Mouse (Mus musculus): ENCODE measurements at regions not wholly inside any gene's neighbourhood (a gene's known extent, or its start where the extent isn't known, plus 50 kb on each side); places are given as distances from the start of the nearest gene placed in this dataset.

GRCm38 (mm10) chr8:103273476-103273875 lies 488.0 kb upstream of the Cdh11 start:
- 0 out of 2 replicates have a peak, but pooled peaks cover 4% of the 10 kb centered on the region for H3K4me1 ChIP-seq (replicated peaks; ENCODE audit: control insufficient read depth, insufficient read depth, low read length)
- 0 out of 2 replicates have a peak, but pooled peaks cover 3% of the 10 kb centered on the region for H3K27me3 ChIP-seq (ENCODE audit: control insufficient read depth, insufficient read depth, low read length)
- no peaks in the 10 kb centered on the region for H3K36me3 ChIP-seq (replicated peaks; ENCODE audit: control insufficient read depth, insufficient read depth)
- 92% methylated on average over 2 of the region's 2 CpGs for WGBS
- H3K4me2 ChIP-seq (replicated peaks) = no peak overlapping the region
- H3K9ac ChIP-seq = no peak overlapping the region
- H3K27ac ChIP-seq = peak overlapping the region; percentile 34; the same call in 1 of the 2 replicates
- no peak for ATAC-seq (ENCODE audit: low FRiP score)
- H3K9me3 ChIP-seq (ENCODE audit: control insufficient read depth, low read length) = no peaks in the 10 kb centered on the region
- DNase-seq (ENCODE audit: low spot score) = no peak
- H3K4me3 ChIP-seq (replicated peaks; ENCODE audit: low read length) = no peak overlapping the region

- no peak overlapping the region for H3K4me2 ChIP-seq (replicated peaks)
- H3K27ac ChIP-seq = no peak overlapping the region
- ATAC-seq (ENCODE audit: low FRiP score) (no peak), DNase-seq (ENCODE audit: low spot score) (no peak)
- H3K36me3 ChIP-seq (replicated peaks; ENCODE audit: control insufficient read depth, insufficient read depth) = no peaks in the 10 kb centered on the region
- H3K9ac ChIP-seq = no peak overlapping the region
- H3K27me3 ChIP-seq (ENCODE audit: control insufficient read depth, insufficient read depth, low read length) = no peaks in the 10 kb centered on the region
- 52% methylated on average over 1 of the region's 1 CpGs for WGBS
- no peak overlapping the region for H3K4me3 ChIP-seq (replicated peaks; ENCODE audit: low read length)
- H3K9me3 ChIP-seq (ENCODE audit: control insufficient read depth, low read length) = no peaks in the 10 kb centered on the region
- H3K4me1 ChIP-seq (replicated peaks; ENCODE audit: control insufficient read depth, insufficient read depth, low read length) = no peaks in the 10 kb centered on the region
Observed at GRCm38 (mm10) chr8:103281801-103282200, 496.4 kb upstream of the Cdh11 start.

GRCm38 (mm10) chr8:103288561-103288974 lies 503.1 kb upstream of the Cdh11 start:
- Histone ChIP-seq H3K4me2 (replicated peaks) (peak overlapping the region; percentile 15; the same call in 1 of the 2 replicates), H3K4me1 (replicated peaks; ENCODE audit: control insufficient read depth, insufficient read depth, low read length) (peaks cover 8% of the 10 kb centered on the region; the same call in 1 of the 2 replicates), H3K27ac (no peak overlapping the region), H3K9me3 (ENCODE audit: control insufficient read depth, low read length) (no peaks in the 10 kb centered on the region), H3K4me3 (replicated peaks; ENCODE audit: low read length) (no peak overlapping the region), H3K36me3 (replicated peaks; ENCODE audit: control insufficient read depth, insufficient read depth) (no peaks in the 10 kb centered on the region), H3K27me3 (ENCODE audit: control insufficient read depth, insufficient read depth, low read length) (peaks cover 8% of the 10 kb centered on the region), H3K9ac (no peak overlapping the region)
- WGBS = 24% methylated on average over 12 of the region's 12 CpGs
- DNase-seq (ENCODE audit: low spot score) (peak; percentile 55), ATAC-seq (ENCODE audit: low FRiP score) (no peak)

- no peak overlapping the region for H3K27ac ChIP-seq
- no peak overlapping the region for H3K4me2 ChIP-seq (replicated peaks)
- peaks cover 8% of the 10 kb centered on the region for H3K27me3 ChIP-seq (ENCODE audit: control insufficient read depth, insufficient read depth, low read length)
- H3K9ac ChIP-seq = no peak overlapping the region
- peaks cover 8% of the 10 kb centered on the region; the same call in 1 of the 2 replicates for H3K4me1 ChIP-seq (replicated peaks; ENCODE audit: control insufficient read depth, insufficient read depth, low read length)
- no peaks in the 10 kb centered on the region for H3K36me3 ChIP-seq (replicated peaks; ENCODE audit: control insufficient read depth, insufficient read depth)
- no peak overlapping the region for H3K4me3 ChIP-seq (replicated peaks; ENCODE audit: low read length)
- DNase-seq (ENCODE audit: low spot score) (no peak), ATAC-seq (ENCODE audit: low FRiP score) (no peak)
- H3K9me3 ChIP-seq (ENCODE audit: control insufficient read depth, low read length) = no peaks in the 10 kb centered on the region
- 57% methylated on average over 2 of the region's 2 CpGs for WGBS
Observed at GRCm38 (mm10) chr8:103292896-103293295, 507.5 kb upstream of the Cdh11 start.

- DNase-seq (ENCODE audit: low spot score) (no peak), ATAC-seq (ENCODE audit: low FRiP score) (no peak)
- 57% methylated on average over 1 of the region's 1 CpGs for WGBS
- H3K27me3 ChIP-seq (ENCODE audit: control insufficient read depth, insufficient read depth, low read length) = no peaks in the 10 kb centered on the region
- H3K9ac ChIP-seq = no peak overlapping the region
- H3K27ac ChIP-seq = no peak overlapping the region
- H3K4me3 ChIP-seq (replicated peaks; ENCODE audit: low read length) = no peak overlapping the region
- H3K4me1 ChIP-seq (replicated peaks; ENCODE audit: control insufficient read depth, insufficient read depth, low read length) = no peaks in the 10 kb centered on the region
- no peak overlapping the region for H3K4me2 ChIP-seq (replicated peaks)
- H3K36me3 ChIP-seq (replicated peaks; ENCODE audit: control insufficient read depth, insufficient read depth) = no peaks in the 10 kb centered on the region
- H3K9me3 ChIP-seq (ENCODE audit: control insufficient read depth, low read length) = no peaks in the 10 kb centered on the region
Observed at GRCm38 (mm10) chr8:103306476-103307183, 521.2 kb upstream of the Cdh11 start.

GRCm38 (mm10) chr8:103313576-103313975 lies 528.1 kb upstream of the Cdh11 start:
- ATAC-seq (ENCODE audit: low FRiP score) = no peak
- H3K27me3 ChIP-seq (ENCODE audit: control insufficient read depth, insufficient read depth, low read length) = 0 out of 2 replicates have a peak, but pooled peaks cover 9% of the 10 kb centered on the region
- WGBS = 36% methylated on average over 1 of the region's 1 CpGs
- H3K9ac ChIP-seq = no peak overlapping the region
- no peak for DNase-seq (ENCODE audit: low spot score)
- no peak overlapping the region for H3K4me2 ChIP-seq (replicated peaks)
- H3K27ac ChIP-seq = no peak overlapping the region
- H3K4me3 ChIP-seq (replicated peaks; ENCODE audit: low read length) = no peak overlapping the region
- no peaks in the 10 kb centered on the region for H3K9me3 ChIP-seq (ENCODE audit: control insufficient read depth, low read length)
- H3K4me1 ChIP-seq (replicated peaks; ENCODE audit: control insufficient read depth, insufficient read depth, low read length) = no peaks in the 10 kb centered on the region
- no peaks in the 10 kb centered on the region for H3K36me3 ChIP-seq (replicated peaks; ENCODE audit: control insufficient read depth, insufficient read depth)

- Histone ChIP-seq H3K9me3 (ENCODE audit: control insufficient read depth, low read length) (no peaks in the 10 kb centered on the region), H3K27me3 (ENCODE audit: control insufficient read depth, insufficient read depth, low read length) (0 out of 2 replicates have a peak, but pooled peaks cover 9% of the 10 kb centered on the region), H3K4me1 (replicated peaks; ENCODE audit: control insufficient read depth, insufficient read depth, low read length) (no peaks in the 10 kb centered on the region), H3K9ac (no peak overlapping the region), H3K4me3 (replicated peaks; ENCODE audit: low read length) (no peak overlapping the region), H3K27ac (0 out of 2 replicates have a peak overlapping the region, but pooled peaks have one; percentile 1), H3K36me3 (replicated peaks; ENCODE audit: control insufficient read depth, insufficient read depth) (no peaks in the 10 kb centered on the region), H3K4me2 (replicated peaks) (no peak overlapping the region)
- WGBS = 0% methylated on average over 1 of the region's 1 CpGs
- ATAC-seq (ENCODE audit: low FRiP score) (peak; percentile 95), DNase-seq (ENCODE audit: low spot score) (no peak)
Observed at GRCm38 (mm10) chr8:103314279-103315022, 529.0 kb upstream of the Cdh11 start.

- no peak overlapping the region for H3K27ac ChIP-seq
- 0 out of 2 replicates have a peak, but pooled peaks cover 9% of the 10 kb centered on the region for H3K27me3 ChIP-seq (ENCODE audit: control insufficient read depth, insufficient read depth, low read length)
- ATAC-seq (ENCODE audit: low FRiP score) (no peak), DNase-seq (ENCODE audit: low spot score) (no peak)
- H3K4me3 ChIP-seq (replicated peaks; ENCODE audit: low read length) = no peak overlapping the region
- no peak overlapping the region for H3K9ac ChIP-seq
- H3K36me3 ChIP-seq (replicated peaks; ENCODE audit: control insufficient read depth, insufficient read depth) = no peaks in the 10 kb centered on the region
- no peaks in the 10 kb centered on the region for H3K9me3 ChIP-seq (ENCODE audit: control insufficient read depth, low read length)
- 80% methylated on average over 1 of the region's 1 CpGs for WGBS
- no peak overlapping the region for H3K4me2 ChIP-seq (replicated peaks)
- no peaks in the 10 kb centered on the region for H3K4me1 ChIP-seq (replicated peaks; ENCODE audit: control insufficient read depth, insufficient read depth, low read length)
Observed at GRCm38 (mm10) chr8:103315742-103316141, 530.3 kb upstream of the Cdh11 start.

GRCm38 (mm10) chr8:103316691-103317091 lies 531.2 kb upstream of the Cdh11 start:
- 39% methylated on average over 5 of the region's 5 CpGs for WGBS
- Histone ChIP-seq H3K27ac (no peak overlapping the region), H3K9ac (no peak overlapping the region), H3K4me2 (replicated peaks) (no peak overlapping the region), H3K27me3 (ENCODE audit: control insufficient read depth, insufficient read depth, low read length) (0 out of 2 replicates have a peak, but pooled peaks cover 9% of the 10 kb centered on the region), H3K9me3 (ENCODE audit: control insufficient read depth, low read length) (no peaks in the 10 kb centered on the region), H3K4me1 (replicated peaks; ENCODE audit: control insufficient read depth, insufficient read depth, low read length) (no peaks in the 10 kb centered on the region), H3K4me3 (replicated peaks; ENCODE audit: low read length) (no peak overlapping the region), H3K36me3 (replicated peaks; ENCODE audit: control insufficient read depth, insufficient read depth) (no peaks in the 10 kb centered on the region)
- no peak for DNase-seq (ENCODE audit: low spot score)
- no peak for ATAC-seq (ENCODE audit: low FRiP score)

Data from hindbrain, embryonic 14.5 days (tissue).